Mouse (Mus musculus) brain, embryonic 14.5 days (tissue): ENCODE results near the gene Akap7.

ENCODE experiments used
- CTCF ChIP-seq: fragments of 200-500 bp; IDR thresholded peaks from 2 replicates; pipeline ENCODE4 v1.5.1; 2012; ENCODE audit warnings: inconsistent platforms, mild to moderate bottlenecking, moderate library complexity, borderline replicate concordance; ENCODE audit not compliant: insufficient read depth, insufficient read length; ENCODE audit errors: extremely low read depth
- POLR2A ChIP-seq: fragments of 200-500 bp; IDR thresholded peaks from 2 replicates; pipeline ENCODE4 v1.6.1; 2012; ENCODE audit warnings: mild to moderate bottlenecking, inconsistent platforms, borderline replicate concordance; ENCODE audit not compliant: poor library complexity, insufficient read depth, insufficient read length, severe bottlenecking; ENCODE audit errors: extremely low read depth

DNA sequence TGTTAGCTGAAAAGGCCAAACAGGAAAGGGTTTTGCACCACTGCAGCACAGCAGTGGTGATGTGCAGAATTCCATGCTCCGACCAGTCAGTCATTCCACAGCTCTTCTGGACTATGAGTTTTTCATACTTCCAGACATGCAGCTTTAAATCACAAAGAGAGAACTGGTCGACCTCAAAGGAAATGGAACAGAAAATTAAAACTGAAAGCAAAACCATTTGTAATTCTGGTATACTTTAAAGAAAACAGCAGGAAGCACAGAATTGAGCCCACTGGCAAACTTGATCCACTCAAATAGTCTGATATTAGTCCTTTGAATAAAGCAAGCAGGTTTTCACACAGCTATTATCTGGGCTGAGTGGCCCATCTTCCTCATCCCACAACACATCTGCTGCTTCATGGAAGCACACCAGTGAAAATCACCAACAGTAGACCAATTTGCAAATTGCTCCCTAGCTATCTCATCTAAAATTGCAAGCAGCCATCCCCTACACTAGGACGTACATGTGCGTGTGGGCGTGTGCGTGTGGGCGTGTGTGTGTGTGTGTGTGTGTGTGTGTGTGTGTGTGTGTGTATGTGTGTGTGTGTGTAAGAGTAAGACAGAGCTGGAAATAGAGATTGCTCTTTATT lies 156.4 kb downstream of the Akap7 start:
- TF ChIP-seq POLR2A = no peak
- no peak for TF ChIP-seq CTCF
